Mouse (Mus musculus): ENCODE results near the gene Cidec. TPM values are rescaled to one million over a fixed set of nuclear protein-coding genes. Genes with fewer than 3 reads are reported as not detected.

Cidec gene
- polyA plus RNA-seq, 1 experiment from 2014 or later, result 31.2 TPM

GRCm38 (mm10) chr6:113385160-113385714 is 50.3 kb downstream of the Cidec start:
- DNase-seq (ENCODE audit: low spot score) (no peak), ATAC-seq (ENCODE audit: low FRiP score, low TSS enrichment) (no peak)
- Histone ChIP-seq H3K4me1 (replicated peaks; ENCODE audit: control insufficient read depth, insufficient read depth) (no peaks in the 10 kb centered on the region), H3K4me2 (replicated peaks; ENCODE audit: low read depth) (no peak overlapping the region), H3K36me3 (ENCODE audit: control insufficient read depth, insufficient read depth, low read length) (peaks cover 49% of the 10 kb centered on the region), H3K9me3 (ENCODE audit: control insufficient read depth, low read length) (no peaks in the 10 kb centered on the region), H3K4me3 (ENCODE audit: low read depth, low read length) (no peak overlapping the region), H3K27me3 (ENCODE audit: control insufficient read depth, insufficient read depth, low read length) (no peaks in the 10 kb centered on the region), H3K27ac (replicated peaks) (0 out of 2 replicates have a peak overlapping the region, but pooled peaks have one; percentile 18), H3K9ac (ENCODE audit: low read length) (no peak overlapping the region)
- TF ChIP-seq CTCF (IDR thresholded peaks at IDR 0.05; ENCODE audit: low read depth), result no peak
- no peak for TF ChIP-seq EP300 (optimal IDR thresholded peaks at IDR 0.05)
- 71% methylated on average over 11 of the region's 11 CpGs for WGBS

GRCm38 (mm10) chr6:113384351-113384927 is 51.1 kb downstream of the Cidec start:
- Histone ChIP-seq H3K4me3 (ENCODE audit: low read depth, low read length) (no peak overlapping the region), H3K4me1 (replicated peaks; ENCODE audit: control insufficient read depth, insufficient read depth) (no peaks in the 10 kb centered on the region), H3K4me2 (replicated peaks; ENCODE audit: low read depth) (no peak overlapping the region), H3K36me3 (ENCODE audit: control insufficient read depth, insufficient read depth, low read length) (peaks cover 45% of the 10 kb centered on the region), H3K9me3 (ENCODE audit: control insufficient read depth, low read length) (no peaks in the 10 kb centered on the region), H3K9ac (ENCODE audit: low read length) (no peak overlapping the region), H3K27ac (replicated peaks) (no peak overlapping the region), H3K27me3 (ENCODE audit: control insufficient read depth, insufficient read depth, low read length) (no peaks in the 10 kb centered on the region)
- no peak for ATAC-seq (ENCODE audit: low FRiP score, low TSS enrichment)
- no peak for TF ChIP-seq EP300 (optimal IDR thresholded peaks at IDR 0.05)
- TF ChIP-seq CTCF (IDR thresholded peaks at IDR 0.05; ENCODE audit: low read depth), result no peak
- 95% methylated on average over 8 of the region's 8 CpGs for WGBS
- no peak for DNase-seq (ENCODE audit: low spot score)

GRCm38 (mm10) chr6:113380480-113380879 is 55.1 kb downstream of the Cidec start:
- no peak for DNase-seq (ENCODE audit: low spot score)
- H3K27ac ChIP-seq (replicated peaks), result no peak overlapping the region
- no peak overlapping the region for H3K9ac ChIP-seq (ENCODE audit: low read length)
- no peak overlapping the region for H3K4me2 ChIP-seq (replicated peaks; ENCODE audit: low read depth)
- 93% methylated on average over 11 of the region's 11 CpGs for WGBS
- H3K27me3 ChIP-seq (ENCODE audit: control insufficient read depth, insufficient read depth, low read length), result no peaks in the 10 kb centered on the region
- ATAC-seq (ENCODE audit: low FRiP score, low TSS enrichment), result no peak
- H3K4me3 ChIP-seq (ENCODE audit: low read depth, low read length), result no peak overlapping the region
- TF ChIP-seq CTCF (IDR thresholded peaks at IDR 0.05; ENCODE audit: low read depth) (peak; percentile 31; the same call in 1 of the 2 replicates), EP300 (optimal IDR thresholded peaks at IDR 0.05) (no peak)
- peaks cover 23% of the 10 kb centered on the region for H3K36me3 ChIP-seq (ENCODE audit: control insufficient read depth, insufficient read depth, low read length)
- H3K4me1 ChIP-seq (replicated peaks; ENCODE audit: control insufficient read depth, insufficient read depth), result peaks cover 2% of the 10 kb centered on the region; the same call in 1 of the 2 replicates
- no peaks in the 10 kb centered on the region for H3K9me3 ChIP-seq (ENCODE audit: control insufficient read depth, low read length)

GRCm38 (mm10) chr6:113379246-113379645 is 56.3 kb downstream of the Cidec start:
- Histone ChIP-seq H3K9me3 (ENCODE audit: control insufficient read depth, low read length) (no peaks in the 10 kb centered on the region), H3K4me1 (replicated peaks; ENCODE audit: control insufficient read depth, insufficient read depth) (peaks cover 2% of the 10 kb centered on the region; the same call in 1 of the 2 replicates), H3K36me3 (ENCODE audit: control insufficient read depth, insufficient read depth, low read length) (peaks cover 22% of the 10 kb centered on the region), H3K27me3 (ENCODE audit: control insufficient read depth, insufficient read depth, low read length) (no peaks in the 10 kb centered on the region), H3K4me2 (replicated peaks; ENCODE audit: low read depth) (peak overlapping the region; percentile 82), H3K27ac (replicated peaks) (no peak overlapping the region), H3K4me3 (ENCODE audit: low read depth, low read length) (peak overlapping the region; percentile 98), H3K9ac (ENCODE audit: low read length) (0 out of 2 replicates have a peak overlapping the region, but pooled peaks have one; percentile 98)
- DNase-seq (ENCODE audit: low spot score) (no peak), ATAC-seq (ENCODE audit: low FRiP score, low TSS enrichment) (no peak)
- WGBS, result 63% methylated on average over 6 of the region's 6 CpGs
- TF ChIP-seq EP300 (optimal IDR thresholded peaks at IDR 0.05) (no peak), CTCF (IDR thresholded peaks at IDR 0.05; ENCODE audit: low read depth) (no peak)

- H3K9ac ChIP-seq (ENCODE audit: low read length), result peak within 1 kb of the TSS; percentile 98
- H3K9me3 ChIP-seq (ENCODE audit: control insufficient read depth, low read length), result no peaks in the 10 kb centered on the region
- TF ChIP-seq CTCF (IDR thresholded peaks at IDR 0.05; ENCODE audit: low read depth), result peak; percentile 44; the same call in 1 of the 2 replicates
- TF ChIP-seq EP300 (optimal IDR thresholded peaks at IDR 0.05), result peak; percentile 93
- ATAC-seq (ENCODE audit: low FRiP score, low TSS enrichment) (peak; percentile 97), DNase-seq (ENCODE audit: low spot score) (peak; percentile 93)
- H3K27ac ChIP-seq (replicated peaks), result peak within 1 kb of the TSS; percentile 96
- peak within 1 kb of the TSS; percentile 82 for H3K4me2 ChIP-seq (replicated peaks; ENCODE audit: low read depth)
- H3K4me1 ChIP-seq (replicated peaks; ENCODE audit: control insufficient read depth, insufficient read depth), result peaks cover 2% of the 10 kb centered on the region; the same call in 1 of the 2 replicates
- H3K36me3 ChIP-seq (ENCODE audit: control insufficient read depth, insufficient read depth, low read length), result peaks cover 22% of the 10 kb centered on the region
- WGBS, result 1% methylated on average over 60 of the region's 61 CpGs
- H3K4me3 ChIP-seq (ENCODE audit: low read depth, low read length), result peak within 1 kb of the TSS; percentile 98
- H3K27me3 ChIP-seq (ENCODE audit: control insufficient read depth, insufficient read depth, low read length), result no peaks in the 10 kb centered on the region
These were observed 57.8 kb downstream of the Cidec start, which contains the start of the genes Tada3 and Arpc4 for GRCm38 (mm10) chr6:113377496-113378385. Tada3 (minus strand) TSS chr6:113377883. Arpc4 (plus strand) TSS chr6:113378115.
